Mouse (Mus musculus) central nervous system, embryonic 18 days (tissue): Measurements from ENCODE around the gene Gm3182. TPM values are rescaled to one million over a fixed set of nuclear protein-coding genes. Genes with fewer than 3 reads are reported as not detected.

ENCODE experiments used
- polyA plus RNA-seq: library from polyadenylated mRNA; depleted of rRNA; stranded (reverse); fragments of >200 nt; gene quantifications from 2 replicates; pipeline ENCODE4 v1.2.3, GENCODE M21; 2012; rRNA removed

The Gm3182 gene
- 0.13 TPM in 1 of 2 replicates, not detected in the other for polyA plus RNA-seq

DNA sequence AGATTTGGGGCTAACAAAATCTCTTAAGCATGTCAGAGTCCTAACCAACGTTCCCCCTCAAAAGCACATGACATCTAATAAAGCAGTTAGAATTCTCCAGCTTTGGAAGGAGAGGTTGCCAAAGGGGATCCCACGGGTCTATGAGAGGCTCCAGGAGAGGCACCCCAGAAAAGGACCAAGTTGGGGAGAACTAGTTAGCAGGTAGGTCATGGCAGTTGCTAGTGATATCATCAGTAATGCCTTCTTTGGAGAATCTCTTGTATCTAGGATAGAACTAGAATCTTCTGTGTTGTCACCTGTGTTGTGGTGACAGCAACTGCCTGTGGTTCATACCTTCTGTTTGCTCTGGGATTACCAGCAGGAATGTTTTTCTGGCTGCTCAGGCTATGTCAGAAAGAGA lies at the start of gene Gm3182:
TSS of gene Gm3182 (plus strand) at position 301 of the 400 bp plus-strand sequence.

Other genes starting within 250 kb of the Gm3182 start
- 0.03 TPM in 1 of 2 replicates, not detected in the other for gene Gm3138, start 232.1 kb upstream of the Gm3182 start, polyA plus RNA-seq
- gene Gm3149, start 164.5 kb upstream of the Gm3182 start, polyA plus RNA-seq, result not detected in 2 replicates
- 8.9 and 9.1 TPM in 2 replicates for gene 2610042L04Rik, start 147.0 kb upstream of the Gm3182 start, polyA plus RNA-seq
- gene Gm3159, start 84.2 kb upstream of the Gm3182 start, polyA plus RNA-seq, result 0.05 and 0.08 TPM in 2 replicates
- 8.9 and 9.4 TPM in 2 replicates for gene Gm3164, start 66.3 kb upstream of the Gm3182 start, polyA plus RNA-seq
- gene Gm3173, start 50.8 kb upstream of the Gm3182 start, polyA plus RNA-seq, result 7.8 and 12.6 TPM in 2 replicates
- gene Gm3047, start 73.7 kb downstream of the Gm3182 start, polyA plus RNA-seq, result not detected in 2 replicates
- gene Gm8159, start 150.6 kb downstream of the Gm3182 start, polyA plus RNA-seq, result 0.23 and 0.57 TPM in 2 replicates
- 1.5 and 2.7 TPM in 2 replicates for gene Gm3239, start 182.4 kb downstream of the Gm3182 start, polyA plus RNA-seq
- not detected in 2 replicates for gene Gm7876, start 227.5 kb downstream of the Gm3182 start, polyA plus RNA-seq
- gene Gm3252, start 245.0 kb downstream of the Gm3182 start, polyA plus RNA-seq, result 8.6 and 8.8 TPM in 2 replicates